8 mouse cellular contexts compared by ENCODE assay signal in the genomic region with DNA sequence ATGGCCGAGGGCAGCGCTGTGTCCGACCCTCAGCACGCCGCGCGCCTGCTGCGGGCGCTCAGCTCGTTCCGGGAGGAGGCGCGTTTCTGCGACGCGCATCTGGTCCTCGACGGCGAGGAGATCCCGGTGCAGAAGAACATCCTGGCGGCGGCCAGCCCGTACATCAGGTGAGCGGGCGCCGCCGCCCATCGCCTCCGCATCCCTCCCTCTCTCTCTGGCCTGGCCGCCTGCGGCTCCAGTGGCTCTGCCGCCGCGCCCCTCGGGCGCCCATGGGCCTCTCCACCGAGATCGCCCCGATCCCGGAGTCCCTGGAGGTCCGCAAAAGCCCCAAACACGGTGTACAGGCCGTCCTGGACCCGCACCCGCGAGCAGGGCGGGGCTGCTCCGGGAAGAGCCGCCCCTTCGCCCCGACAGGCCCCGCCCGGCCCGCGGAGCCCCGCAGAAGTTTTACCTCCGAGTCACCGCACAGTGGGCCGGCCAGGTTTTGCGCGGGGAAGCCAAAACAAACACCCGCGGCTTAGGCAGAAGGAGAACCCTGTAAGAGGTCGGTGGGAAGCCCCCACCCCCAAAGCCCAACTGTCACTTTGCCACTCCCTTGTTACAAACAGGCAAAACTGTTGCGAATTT. TPM values are rescaled to one million over a fixed set of nuclear protein-coding genes. Genes with fewer than 3 reads are reported as not detected.
DNase-seq lines count a peak whose midpoint lies in the region; ATAC-seq and TF ChIP-seq lines count a peak whose summit lies in the region.

A gene (plus strand): TSS at position 1 of the 627 bp plus-strand sequence.

- H3K36me3 ChIP-seq in liver, embryonic 16.5 days (ENCODE audit: control insufficient read depth, insufficient read depth) = no peaks in the 10 kb centered on the region
- H3K36me3 ChIP-seq in neural tube, embryonic 12.5 days = no peaks in the 10 kb centered on the region

- peak; percentile 26 to 35 for DNase-seq in CD8-positive naive resting alpha-beta T cell, adult 2 months (ENCODE audit: low read depth in 2 of 2, low spot score in 2 of 2)
- peak; percentile 75 for DNase-seq in adrenal gland, postnatal 14 days
- DNase-seq in heart, postnatal 14 days = peak; percentile 51 to 58
- DNase-seq in kidney, postnatal 4 days = peak; percentile 45 to 65
- DNase-seq in thymus, postnatal 0 days (ENCODE audit: low spot score) = peak; percentile 46

- H3K4me3 ChIP-seq in embryonic fibroblast, embryonic 13.5 days (ENCODE audit: insufficient read depth, low read length) = peak within 1 kb of the TSS; percentile 75
- H3K4me3 ChIP-seq in liver, embryonic 16.5 days (ENCODE audit: low read depth, low read length) = peak within 1 kb of the TSS; percentile 91
- peak within 1 kb of the TSS; percentile 89 for H3K4me3 ChIP-seq in neural tube, embryonic 12.5 days

- peak within 1 kb of the TSS; percentile 91 for H3K4me2 ChIP-seq in liver, embryonic 16.5 days (ENCODE audit: low read depth, low read length)
- peak within 1 kb of the TSS; percentile 94 for H3K4me2 ChIP-seq in neural tube, embryonic 12.5 days (replicated peaks)

- H3K9me3 ChIP-seq in liver, embryonic 16.5 days (replicated peaks; ENCODE audit: control insufficient read depth, low read length) = no peaks in the 10 kb centered on the region
- H3K9me3 ChIP-seq in neural tube, embryonic 12.5 days = no peaks in the 10 kb centered on the region

- H3K9ac ChIP-seq in liver, embryonic 16.5 days (ENCODE audit: low read depth, low read length) = peak within 1 kb of the TSS; percentile 92
- peak within 1 kb of the TSS; percentile 86 for H3K9ac ChIP-seq in neural tube, embryonic 12.5 days

- intact Hi-C loops in heart, postnatal 14 days (cut with DNase I) = no loop called here

- H3K27ac ChIP-seq in embryonic fibroblast, embryonic 13.5 days (ENCODE audit: insufficient read depth, low read length) = peak within 1 kb of the TSS; percentile 51
- peak within 1 kb of the TSS; percentile 88 for H3K27ac ChIP-seq in liver, embryonic 16.5 days (ENCODE audit: low read length)
- H3K27ac ChIP-seq in neural tube, embryonic 12.5 days = peak within 1 kb of the TSS; percentile 17; the same call in 1 of the 2 replicates

- TF ChIP-seq CTCF in embryonic fibroblast, embryonic 13.5 days (IDR thresholded peaks at IDR 0.05; ENCODE audit: borderline replicate concordance, insufficient read depth, low read length) = no peak

- peak; percentile 47; the same call in 1 of the 2 replicates for TF ChIP-seq POLR2A in embryonic fibroblast, embryonic 13.5 days (IDR thresholded peaks at IDR 0.05; ENCODE audit: low read depth, low read length)

- WGBS in liver, embryonic 16.5 days (ENCODE audit: insufficient replicate concordance) = under 1% methylated on average over 63 of the region's 65 CpGs
- under 1% methylated on average over 65 of the region's 65 CpGs for WGBS in neural tube, embryonic 12.5 days

- H3K27me3 ChIP-seq in liver, embryonic 16.5 days (ENCODE audit: control insufficient read depth, insufficient read depth, low read depth, low read length) = no peaks in the 10 kb centered on the region
- no peaks in the 10 kb centered on the region for H3K27me3 ChIP-seq in neural tube, embryonic 12.5 days (replicated peaks)

- ATAC-seq in liver, embryonic 16.5 days (ENCODE audit: low read depth) = peak; percentile 79
- peak; percentile 70 for ATAC-seq in neural tube, embryonic 12.5 days (ENCODE audit: low FRiP score, low read depth)

- peaks cover 9% of the 10 kb centered on the region; the same call in 1 of the 2 replicates for H3K4me1 ChIP-seq in embryonic fibroblast, embryonic 13.5 days (ENCODE audit: control insufficient read depth, insufficient read depth, low read length)
- H3K4me1 ChIP-seq in liver, embryonic 16.5 days (ENCODE audit: control insufficient read depth, low read depth, low read length) = peaks cover 24% of the 10 kb centered on the region
- peaks cover 21% of the 10 kb centered on the region for H3K4me1 ChIP-seq in neural tube, embryonic 12.5 days

RNA-seq across cellular contexts. Expression of the gene that starts here (rescaled TPM):
- 9.1 and 10.7 TPM in 2 replicates for total RNA-seq in adrenal gland, postnatal 14 days (2021)
- polyA plus RNA-seq in embryonic fibroblast, embryonic 13.5 days (2011; ENCODE audit: insufficient read length, low read depth, missing spikeins) = 11.6 and 12.0 TPM in 2 replicates
- total RNA-seq in heart, postnatal 14 days (2021) = 1 to 10 TPM; 6.0 to 6.3 TPM
- polyA plus RNA-seq in liver, embryonic 16.5 days (2015; fragmentation: Nextera tagmentation; extraction: Ambion mirVana) = 0.58 and 0.63 TPM in 2 replicates
- 2.6 and 2.8 TPM in 2 replicates for polyA plus RNA-seq in neural tube, embryonic 12.5 days (2016; fragmentation: Nextera tagmentation; extraction: Ambion mirVana)
- polyA plus RNA-seq in thymus, postnatal 0 days (2015; fragmentation: Nextera tagmentation; extraction: Ambion mirVana) = 1.5 and 2.3 TPM in 2 replicates

Comparison
In these comparisons a context has a peak if more than half of its experiments do, and no peak if none do; other contexts are left out.
1. Peak in every context shown above with its lines: DNase-seq, ATAC-seq, H3K4me3 ChIP-seq and H3K27ac ChIP-seq.
2. Peak in ATAC-seq, H3K4me3 ChIP-seq, H3K27ac ChIP-seq, H3K9ac ChIP-seq and H3K4me2 ChIP-seq in liver, embryonic 16.5 days; RNA of the gene not detected or under 1 TPM.
3. H3K27ac ChIP-seq: peak in every context shown above with its lines; median percentile 88 in liver, embryonic 16.5 days; 51 in embryonic fibroblast, embryonic 13.5 days; 17 in neural tube, embryonic 12.5 days.